Mouse (Mus musculus) CD4-positive, CD25-positive, alpha-beta regulatory T cell, adult 2 months (primary cell): ENCODE measurements around the gene Prrc2a.
"Not testable (repeated sequence)": the region's sequence is repeated elsewhere in the genome, so short reads cannot be mapped to it uniquely, and the experiment has no call there.

Experiments
- DNase-seq: peaks from one replicate; pipeline ENCODE4 v3.0.0-alpha.2; 2012; ENCODE audit warnings: low read depth, low spot score

The Prrc2a gene

DNA sequence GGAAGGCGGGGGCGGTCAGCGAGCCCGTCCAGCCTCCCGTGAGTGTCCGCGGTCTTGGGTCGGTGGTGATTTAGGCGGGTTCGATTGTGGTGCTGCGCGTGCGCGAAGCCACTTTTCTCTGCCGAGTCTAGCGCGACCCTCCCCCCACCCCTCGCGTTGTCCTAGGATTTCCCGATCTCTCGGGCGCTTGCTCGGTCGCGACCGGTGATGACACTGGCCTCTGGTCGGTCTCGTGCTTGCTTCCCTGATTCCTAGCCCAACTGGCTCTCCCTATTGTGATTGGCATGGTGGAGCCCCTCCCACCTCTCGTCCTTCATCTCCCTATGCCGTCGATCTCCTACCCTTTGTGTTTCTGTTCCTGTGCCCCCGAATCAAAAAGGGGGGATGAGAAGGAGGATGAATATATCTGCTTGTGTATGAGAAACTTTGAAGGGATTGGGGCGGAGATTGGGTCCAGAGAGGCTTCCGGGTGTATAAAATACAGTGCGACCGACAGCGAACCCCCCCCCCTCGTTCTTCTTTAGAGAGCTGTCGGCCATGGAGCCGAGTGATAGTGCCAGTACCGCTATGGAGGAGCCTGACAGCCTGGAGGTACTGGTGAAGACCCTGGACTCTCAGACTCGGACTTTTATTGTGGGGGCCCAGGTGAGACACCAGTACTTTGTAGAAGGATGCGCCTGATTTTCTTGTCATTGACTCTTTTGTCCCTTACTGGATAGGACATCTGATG, 28.9 kb downstream of the Prrc2a start:
- no peak for DNase-seq

DNA sequence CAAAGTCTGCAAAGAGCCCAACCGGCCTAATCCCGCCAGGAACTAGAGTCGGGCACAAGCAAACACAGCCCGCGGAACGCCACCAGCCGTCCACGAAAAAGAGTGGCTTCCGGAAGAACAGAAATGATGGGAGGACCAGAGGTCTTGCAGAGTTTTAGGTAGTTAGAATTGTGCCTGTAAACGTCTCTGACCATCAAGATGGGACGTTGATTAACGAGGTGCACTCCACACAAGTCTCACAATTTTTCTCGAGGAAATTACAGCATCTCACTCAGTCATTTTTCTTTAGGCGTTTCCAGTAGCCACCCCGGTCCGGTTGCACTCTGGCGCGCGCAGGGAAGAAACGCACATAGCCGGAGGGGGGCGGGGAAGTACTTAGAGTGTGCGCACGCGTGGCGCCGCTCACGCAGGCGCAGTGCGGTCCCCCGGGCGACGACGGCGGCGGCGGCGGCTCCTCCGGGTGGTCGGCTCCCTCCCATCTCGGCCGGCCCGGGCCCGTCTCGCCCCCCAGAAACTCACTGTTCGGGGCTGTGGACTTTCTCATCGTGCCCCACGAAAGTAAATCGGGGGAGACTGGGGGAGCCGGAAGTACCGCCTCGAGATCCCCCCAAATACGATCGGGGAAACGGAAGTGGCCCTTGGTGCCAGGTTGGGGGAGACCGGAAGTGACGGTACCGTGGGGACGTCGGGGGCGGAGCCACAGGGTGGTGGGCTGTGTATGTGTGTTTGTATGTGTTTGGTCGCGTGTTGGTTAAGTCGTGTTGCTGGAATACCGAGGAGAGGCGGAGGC, 29.7 kb downstream of the Prrc2a start, which contains the start of gene Bag6:
Bag6 (plus strand) TSS at position 378 of the 790 bp plus-strand sequence.
- peak; percentile 98 for DNase-seq

DNA sequence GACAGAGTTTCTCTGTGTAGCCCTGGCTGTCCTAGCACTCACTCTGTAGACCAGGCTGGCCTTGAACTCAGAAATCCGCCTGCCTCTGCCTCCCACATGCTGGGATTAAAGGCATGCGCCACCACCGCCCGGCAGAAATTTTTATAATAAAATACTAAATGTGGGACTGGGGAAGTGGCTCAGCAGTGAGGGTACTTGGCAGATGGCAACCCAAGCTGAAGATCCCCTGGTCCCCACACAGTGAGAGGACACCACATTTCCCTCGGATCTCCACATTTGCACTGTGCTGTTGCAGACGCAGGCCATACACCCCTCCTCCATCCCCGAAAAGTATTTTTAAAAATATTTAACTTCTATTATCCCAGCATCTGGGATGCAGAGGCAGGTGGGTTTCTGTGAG, 31.2 kb downstream of the Prrc2a start:
- DNase-seq = no peak

DNA sequence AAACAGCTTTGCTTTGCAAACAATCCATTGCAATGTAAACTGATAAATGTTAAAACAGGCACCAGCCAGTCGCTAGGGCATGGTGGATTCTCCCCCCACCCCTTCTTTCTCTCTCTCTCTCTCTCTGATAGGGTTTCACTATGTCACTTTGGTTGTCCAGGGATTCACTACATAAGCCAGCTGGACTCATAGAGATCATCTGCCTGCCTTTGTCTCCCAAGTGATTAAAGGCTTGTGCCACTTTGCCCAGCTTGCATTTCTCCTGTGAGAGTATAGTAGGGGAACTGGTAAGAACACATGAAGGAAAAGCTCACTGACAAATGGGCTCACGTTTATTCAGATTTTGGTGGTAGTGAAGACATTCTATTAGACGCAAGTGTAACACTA, 32.5 kb downstream of the Prrc2a start:
- DNase-seq = no peak

DNA sequence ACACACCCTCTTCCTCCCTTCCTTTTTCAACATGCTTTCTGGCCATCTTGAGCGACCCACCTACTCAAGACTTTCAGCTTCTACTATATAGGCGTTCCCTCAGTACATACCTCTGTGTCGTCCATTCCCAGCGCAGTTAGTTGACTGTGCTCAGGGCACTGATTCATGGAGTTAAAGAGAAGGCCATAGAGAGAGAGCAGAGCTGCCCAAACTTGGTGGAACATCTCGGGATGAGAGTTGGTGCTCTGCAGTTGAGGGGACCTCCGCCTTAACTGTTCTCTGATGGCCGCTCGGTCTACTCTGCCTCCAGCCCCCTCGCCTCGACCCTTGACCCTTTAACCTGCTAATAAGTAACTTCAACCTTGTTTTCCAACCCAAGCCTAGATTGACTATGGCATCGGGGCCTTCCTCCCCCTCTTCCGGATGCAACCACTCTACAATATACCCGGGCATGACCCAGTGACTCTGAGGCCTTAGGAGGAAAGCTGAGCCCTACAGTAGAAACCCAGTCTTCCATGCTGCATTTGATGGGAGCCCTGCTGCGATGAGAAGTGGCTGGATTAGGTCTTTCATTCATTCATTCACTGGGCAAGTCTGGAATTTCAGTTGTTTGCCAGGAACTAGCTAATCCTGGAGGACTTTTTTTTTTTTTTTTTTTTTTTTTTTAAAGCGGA, 33.1 kb downstream of the Prrc2a start, which contains the start of gene Apom:
Apom (minus strand) TSS at position 551 of the 674 bp plus-strand sequence.
- DNase-seq = no peak

DNA sequence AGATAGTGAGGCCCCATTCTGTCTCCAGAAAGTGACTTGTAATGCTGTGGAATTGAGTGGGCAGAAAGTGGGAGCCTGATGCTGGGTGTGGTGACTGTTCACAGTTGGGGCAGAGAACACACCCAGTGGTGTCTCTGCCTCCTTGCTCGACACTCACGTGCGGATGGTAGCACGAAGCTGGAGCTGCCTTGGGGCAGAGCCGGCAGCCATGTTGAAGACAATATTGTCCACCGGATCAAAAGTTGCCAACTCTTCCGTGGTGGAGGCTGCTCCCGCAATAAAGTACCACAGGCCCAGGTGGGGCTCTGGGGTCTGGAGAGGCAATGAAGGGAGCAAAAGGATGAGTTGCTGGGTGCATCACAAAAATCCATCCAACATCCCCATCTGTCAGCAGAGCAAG, 33.7 kb downstream of the Prrc2a start:
- DNase-seq = no peak

DNA sequence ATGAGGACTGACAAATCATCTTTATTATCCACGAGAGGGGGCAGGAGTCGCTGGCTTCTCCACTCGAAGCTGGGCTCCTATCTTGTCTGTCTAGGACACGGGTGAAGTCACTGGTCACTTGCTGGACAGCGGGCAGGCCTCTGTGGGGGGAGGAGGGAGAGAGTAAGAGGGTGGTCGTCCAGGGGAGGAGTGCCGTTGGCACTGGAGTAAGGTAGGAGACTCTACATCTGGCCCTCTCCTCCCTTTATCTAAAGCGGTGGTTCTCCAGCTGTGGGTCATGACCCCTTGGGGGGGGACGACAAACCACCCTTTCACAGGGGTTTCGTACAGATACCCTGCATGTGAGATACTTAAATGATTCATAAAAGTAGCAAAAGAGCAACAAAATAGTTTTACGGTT, 35.7 kb downstream of the Prrc2a start:
- no peak for DNase-seq

DNA sequence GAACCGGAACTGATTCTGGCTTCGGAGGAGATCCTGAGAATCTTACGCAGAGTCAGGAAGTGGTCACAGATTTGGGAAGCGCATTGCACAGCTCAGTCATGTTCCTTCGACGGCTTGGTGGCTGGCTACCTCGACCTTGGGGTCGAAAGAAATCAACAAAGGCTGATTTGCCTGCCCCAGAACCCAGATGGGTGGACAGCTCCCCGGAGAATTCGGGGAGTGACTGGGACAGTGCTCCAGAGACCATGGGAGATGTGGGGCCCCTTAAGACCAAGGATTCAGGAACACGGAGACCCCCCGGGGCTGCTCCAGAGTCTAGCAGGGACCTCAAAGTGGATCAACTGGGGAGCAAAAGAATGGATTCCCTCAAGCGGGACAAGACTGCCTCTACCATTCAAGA, 37.7 kb downstream of the Prrc2a start:
- DNase-seq = no peak

DNA sequence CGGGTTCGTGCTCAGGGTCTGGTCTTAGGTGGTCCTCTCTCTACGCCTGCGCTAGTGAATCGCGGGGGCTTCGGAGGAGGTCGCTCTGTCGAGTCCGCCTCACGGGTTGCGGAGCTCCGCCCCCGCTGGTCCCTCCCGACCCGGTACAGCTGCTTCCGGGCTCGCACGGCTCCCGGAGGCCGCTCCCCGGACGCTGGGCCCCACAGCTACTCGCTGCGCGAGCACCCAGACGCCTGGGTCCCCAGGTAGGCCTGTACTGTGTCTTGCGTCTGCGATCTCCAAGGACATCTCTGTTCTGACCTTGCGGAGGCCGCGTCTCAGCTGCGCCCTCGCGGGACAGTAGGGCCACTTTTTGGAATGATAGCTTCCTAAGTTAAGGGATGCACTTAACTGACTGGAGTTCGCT, 38.5 kb downstream of the Prrc2a start, which contains the start of gene D17H6S53E:
D17H6S53E (plus strand) TSS at position 168 of the 406 bp plus-strand sequence.
- DNase-seq = peak; percentile 86

DNA sequence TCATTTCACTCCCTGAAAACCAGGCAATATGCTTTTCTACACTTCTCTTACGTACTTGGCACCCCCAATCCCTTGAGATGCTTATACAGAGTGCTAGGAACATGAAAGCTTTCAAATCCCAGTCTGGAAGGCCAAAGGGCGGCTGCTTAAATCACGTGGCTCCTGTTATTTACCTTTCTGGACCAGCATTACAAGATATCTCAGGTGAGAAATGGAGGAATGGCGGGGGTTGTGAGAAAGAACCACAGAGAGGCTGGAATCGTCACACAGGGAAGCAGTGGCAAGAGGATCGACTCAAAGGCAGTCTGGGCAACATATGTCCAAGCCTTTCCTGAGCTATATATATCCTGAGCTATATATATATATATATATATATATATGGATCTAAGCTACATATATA, 39.1 kb downstream of the Prrc2a start:
- no peak for DNase-seq

DNA sequence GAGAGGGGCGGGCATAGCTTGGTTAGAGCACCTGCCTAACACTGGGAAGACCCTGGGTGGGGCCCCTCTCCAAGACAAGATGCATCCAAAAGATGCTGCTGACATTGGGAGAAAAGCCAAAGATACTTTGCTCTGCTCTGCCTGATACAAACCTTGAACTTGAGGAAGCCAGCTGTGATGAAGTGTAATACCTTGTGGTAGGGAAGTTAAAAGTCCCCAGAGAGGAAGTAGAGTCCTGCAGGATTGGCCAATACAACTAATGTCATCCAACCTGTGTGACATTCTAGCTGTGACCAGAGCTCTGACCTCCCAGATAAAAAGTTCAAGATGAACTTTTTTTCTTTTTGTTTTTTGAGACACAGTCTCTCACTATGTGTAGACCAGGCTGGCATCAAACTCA, 39.6 kb downstream of the Prrc2a start:
- no peak for DNase-seq

DNA sequence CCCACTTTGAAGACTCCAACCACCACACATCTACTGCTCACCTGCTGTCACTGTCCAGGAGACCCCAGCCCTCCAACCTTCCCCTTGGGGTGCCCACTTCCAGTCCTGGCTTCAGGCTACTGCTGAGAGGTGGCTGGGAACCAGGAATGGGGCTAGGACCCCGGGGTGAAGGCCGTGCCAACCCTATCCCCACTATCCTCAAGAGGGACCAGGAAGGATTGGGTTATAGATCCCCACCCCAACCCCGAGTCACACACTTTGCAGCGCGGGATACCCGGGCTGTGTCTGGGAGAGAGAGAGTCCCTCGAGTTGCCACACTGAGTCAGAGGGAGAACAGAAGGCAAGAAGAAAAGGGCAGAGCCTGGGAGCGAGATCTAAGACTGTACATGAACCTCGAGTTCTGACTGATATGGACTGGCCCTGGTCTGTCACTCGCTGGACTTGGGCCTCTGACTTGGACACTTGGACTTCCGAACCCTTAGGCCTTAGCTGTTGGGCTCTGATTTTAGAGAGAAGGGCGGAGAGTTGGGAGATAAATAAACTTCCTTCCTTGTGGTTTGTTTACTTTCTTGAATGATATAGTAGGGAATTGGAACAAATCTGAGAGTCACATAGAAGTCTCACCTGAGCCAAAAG, 40.3 kb downstream of the Prrc2a start:
- not testable (repeated sequence) for DNase-seq

DNA sequence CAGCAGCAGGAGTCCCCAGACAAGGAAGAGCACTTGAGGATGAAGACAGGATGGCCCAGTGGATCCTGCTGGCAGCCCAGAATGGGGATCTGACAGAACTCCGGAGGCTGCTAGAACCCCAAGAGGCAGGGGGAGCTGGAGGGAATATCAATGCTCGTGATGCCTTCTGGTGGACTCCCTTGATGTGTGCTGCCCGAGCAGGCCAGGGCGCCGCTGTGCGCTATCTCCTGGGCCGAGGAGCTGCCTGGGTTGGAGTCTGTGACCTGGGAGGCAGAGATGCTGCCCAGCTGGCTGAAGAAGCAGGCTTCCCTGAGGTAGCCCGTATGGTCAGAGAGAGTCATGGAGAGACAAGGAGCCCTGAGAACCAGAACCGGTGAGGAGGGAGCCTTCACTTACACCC, 41.4 kb downstream of the Prrc2a start:
- DNase-seq = not testable (repeated sequence)

DNA sequence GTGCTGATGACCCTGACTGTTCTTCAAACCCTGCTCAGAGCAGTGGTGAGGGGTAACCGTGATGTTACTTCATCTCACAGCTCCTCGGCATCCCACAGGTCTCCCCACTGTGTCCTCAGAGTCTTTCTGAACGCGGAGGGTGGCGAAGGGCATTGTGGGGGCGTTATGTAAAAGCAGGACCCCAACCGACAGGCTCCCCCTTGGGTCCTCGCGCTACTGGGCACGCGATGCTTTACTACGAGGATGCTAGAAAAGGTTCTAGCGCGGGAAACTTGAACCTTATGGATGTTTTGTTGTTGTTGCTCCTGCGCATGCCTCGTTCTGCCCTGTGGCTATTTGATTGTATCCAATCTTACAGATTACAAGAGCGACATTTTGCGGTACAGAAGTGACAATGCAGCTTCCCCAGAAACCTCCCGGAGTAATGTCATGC, 42.8 kb downstream of the Prrc2a start, which contains the start of gene Csnk2b:
Csnk2b (minus strand) TSS at position 183 of the 433 bp plus-strand sequence.
- DNase-seq = peak; percentile 73

DNA sequence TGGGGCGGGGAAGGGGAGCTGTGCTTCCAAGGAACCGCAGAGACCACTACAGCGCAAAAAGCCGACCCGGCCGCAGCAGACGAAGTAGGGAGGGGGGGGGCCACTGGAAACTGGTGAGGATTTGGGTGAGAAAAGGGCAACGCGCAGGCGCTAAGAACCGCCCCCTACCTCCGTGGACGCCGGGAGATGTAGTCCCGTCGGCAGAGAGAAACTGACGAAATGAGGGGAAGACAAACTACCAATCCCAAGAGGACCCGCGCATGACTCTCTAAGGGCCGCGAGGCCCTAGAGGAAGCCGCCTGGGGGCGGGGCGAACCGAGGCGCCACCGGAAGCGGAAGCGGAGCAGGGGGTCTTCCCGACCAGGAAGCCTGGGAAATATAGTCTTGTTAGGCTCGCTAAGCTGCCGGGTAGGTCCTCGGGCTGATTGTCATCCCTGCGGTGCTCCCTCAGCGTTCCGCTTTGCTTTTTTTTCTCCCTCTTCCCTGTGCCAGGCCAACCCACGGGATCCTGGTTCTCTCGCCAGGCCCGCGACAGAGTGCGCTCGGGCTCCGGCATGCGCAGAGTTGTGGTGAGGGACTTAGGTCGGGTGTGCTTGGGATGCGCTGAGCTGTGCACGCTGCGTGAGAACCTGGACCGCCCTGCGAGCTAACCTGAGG, 43.4 kb downstream of the Prrc2a start, which contains the start of gene Gpank1:
Gpank1 (plus strand) TSS at position 313 of the 657 bp plus-strand sequence.
- DNase-seq = peak; percentile 98

DNA sequence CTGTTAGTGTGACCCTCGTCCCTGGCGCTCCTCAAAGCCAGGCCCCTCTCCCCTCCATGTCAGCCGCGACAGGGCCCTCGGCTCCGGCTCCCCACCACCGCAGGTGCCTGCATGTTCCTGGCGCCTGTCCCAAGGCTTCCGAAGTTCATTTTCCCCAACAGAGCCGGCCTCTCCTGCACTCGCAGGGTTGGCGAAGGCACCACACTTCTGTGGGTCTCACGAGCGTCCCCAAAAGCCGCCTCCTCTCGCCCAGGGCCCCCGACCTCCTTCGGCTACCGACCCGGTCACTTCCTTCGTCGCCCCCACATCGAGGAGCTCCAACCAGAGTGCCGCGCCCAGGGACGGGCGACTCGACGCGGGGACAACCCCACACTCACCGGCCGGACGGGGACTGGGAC, 44.0 kb downstream of the Prrc2a start:
- no peak for DNase-seq

DNA sequence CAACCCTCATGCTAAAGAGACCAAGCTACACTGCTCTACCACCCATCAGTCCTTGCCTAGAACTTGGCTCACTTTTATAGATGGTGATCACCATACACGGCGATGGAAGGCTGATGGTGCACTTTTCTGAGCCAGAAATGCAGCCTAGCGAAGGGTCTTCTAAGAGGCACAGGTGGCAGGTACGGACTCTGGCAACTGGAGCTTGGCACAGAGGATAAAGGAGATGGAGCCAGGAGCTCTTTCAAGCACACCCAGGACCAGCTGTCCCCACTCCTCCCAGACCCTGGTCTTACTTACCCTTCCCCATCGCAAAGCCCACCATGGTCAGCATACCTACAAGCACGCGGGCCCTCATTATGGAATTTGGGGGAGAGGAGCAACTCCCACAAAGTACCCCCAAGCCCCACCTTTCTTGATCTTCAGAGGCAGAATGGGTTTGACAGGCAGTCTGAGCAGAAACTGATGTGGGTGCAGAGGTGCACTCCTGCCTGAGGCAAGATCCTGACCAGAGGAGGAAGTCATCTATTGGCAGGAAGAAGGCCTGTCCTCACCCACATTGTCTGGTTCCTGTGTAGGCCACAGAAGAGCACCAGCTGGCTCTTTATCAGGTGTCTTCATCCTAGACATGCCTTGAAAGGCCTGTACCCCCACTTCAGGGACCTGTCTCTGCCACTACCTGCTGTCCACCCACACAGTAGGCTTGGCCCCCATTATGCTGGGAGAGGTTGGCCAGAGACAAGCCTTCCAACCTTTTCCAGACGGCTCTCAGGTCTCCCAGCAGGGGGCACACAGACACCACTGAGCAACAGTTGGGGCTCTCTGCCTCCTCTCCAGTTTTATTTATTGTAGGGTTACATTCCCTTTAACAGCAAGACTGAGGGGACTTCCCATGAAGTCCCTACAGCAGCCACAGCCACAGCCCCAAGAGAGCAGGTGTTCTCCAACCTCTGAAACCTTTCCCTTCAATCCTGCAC, 49.4 kb downstream of the Prrc2a start, which contains the start of gene Ly6g5b:
Ly6g5b (minus strand) TSS at position 383 of the 974 bp plus-strand sequence.
- peak; percentile 72 for DNase-seq

DNA sequence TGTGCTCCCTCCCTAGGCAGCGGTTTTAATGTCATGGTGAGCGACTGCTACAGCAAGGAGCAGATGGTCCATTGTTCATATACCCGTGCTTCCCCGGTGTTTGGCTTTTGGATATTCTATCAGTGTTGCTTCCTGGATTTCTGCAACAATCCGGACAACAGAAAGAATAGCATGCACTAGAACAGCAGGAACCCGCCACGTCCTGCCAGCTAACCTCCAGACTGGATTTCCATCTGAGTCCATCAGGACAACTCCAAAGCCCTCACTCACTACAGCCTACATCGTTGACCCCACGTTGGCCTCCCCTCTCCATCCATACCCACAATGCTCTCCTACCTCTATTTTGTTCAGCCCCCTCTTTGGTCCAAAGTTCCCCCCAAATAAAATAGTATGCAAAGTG, 52.9 kb downstream of the Prrc2a start:
- DNase-seq = no peak

DNA sequence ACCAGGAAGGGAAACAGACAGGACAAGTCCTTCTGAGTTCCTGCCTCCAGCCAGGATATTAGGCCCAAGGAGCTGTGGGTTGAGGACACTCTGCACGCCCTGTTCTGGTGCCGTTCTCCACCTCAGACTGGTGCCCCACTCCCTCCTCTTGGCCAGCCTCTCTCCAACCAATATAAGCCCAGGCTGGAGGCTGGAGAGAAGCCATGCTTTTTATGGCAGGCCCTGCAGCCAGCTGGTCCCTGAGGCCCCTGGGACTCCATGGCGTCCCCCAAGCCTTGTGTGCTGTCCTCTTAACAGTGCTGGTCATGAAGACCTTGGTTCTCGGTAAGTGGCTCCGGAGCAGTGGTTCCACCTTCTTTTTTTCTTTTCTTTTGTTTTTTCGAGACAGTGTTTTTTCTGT, 56.6 kb downstream of the Prrc2a start, which contains the start of gene Ly6g5c:
Ly6g5c (plus strand) TSS at position 183 of the 400 bp plus-strand sequence.
- no peak for DNase-seq

DNA sequence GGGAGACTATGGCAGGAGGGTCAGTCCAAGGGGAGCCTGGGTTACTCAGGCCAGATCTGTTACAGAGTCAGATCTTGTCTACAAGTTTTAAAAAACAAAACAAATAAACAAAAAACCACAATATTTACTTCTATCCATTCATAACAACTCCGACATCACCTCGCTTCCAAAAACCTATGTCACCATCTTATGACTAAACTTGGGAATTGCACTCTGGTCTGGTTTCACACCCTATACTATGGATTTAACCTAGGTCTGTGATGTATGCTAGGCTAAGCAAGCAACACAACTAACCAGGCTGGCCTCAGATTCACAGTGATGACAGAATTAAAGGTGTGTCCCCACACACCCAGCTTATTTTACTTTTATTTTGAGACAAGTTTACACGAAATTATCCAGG, 58.2 kb downstream of the Prrc2a start:
- DNase-seq = no peak
